Mouse (Mus musculus): ENCODE measurements around the gene Pla2g2c.

Pla2g2c gene

DNA sequence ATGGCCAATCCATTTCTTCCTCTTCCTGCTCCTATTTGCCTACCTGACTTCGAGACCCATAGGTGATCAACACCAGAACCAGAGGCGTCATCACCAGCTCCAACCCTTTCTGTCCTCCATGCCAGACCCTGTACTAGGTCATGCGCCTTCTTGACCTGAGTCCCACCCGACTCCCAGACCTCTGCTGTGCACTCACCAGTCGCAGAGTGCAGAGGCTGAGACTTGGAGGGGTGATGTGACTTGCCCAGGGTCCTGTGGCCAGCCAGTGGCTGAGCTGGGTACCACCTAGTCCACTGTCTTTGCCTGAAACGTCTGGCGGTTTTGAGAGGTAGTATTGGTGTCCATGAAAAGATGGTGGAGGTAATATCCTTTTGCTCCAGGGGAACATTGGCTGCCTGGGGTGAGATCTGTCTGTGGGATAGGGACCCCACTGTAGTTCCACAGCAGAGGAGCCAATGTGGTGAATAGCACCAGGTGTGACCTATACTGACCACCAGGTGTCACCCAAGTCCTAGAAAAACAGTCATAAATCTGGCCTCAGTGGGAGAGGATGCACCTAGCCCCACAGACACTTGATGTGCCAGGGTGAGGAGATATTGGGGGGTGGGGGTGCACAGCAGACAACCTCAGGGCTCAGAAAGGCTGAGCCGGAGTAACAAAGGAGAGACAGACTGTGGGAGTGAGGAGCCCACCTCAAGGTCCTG lies 23.9 kb downstream of the Pla2g2c start:
- ATAC-seq (ENCODE audit: low TSS enrichment) = peak; percentile 38; the same call in 1 of the 2 replicates

DNA sequence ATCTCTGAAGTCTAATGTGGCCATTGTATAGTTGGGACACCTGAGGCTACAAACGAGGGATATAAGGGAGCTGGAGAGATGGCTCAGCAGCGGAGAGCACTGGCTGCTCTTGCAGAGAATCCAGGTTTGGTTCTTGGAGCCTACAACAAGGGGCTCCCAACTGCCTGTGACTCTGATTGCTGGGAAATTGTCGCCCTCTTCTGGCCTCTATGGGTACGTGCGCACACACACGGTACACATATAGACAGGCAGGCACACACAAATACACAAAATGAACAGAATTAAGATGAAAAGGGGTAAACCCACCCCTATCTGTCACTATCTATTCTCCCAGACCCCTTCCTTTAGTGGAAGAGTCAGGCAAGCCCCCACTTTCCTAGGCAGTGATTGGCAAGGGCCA lies 28.0 kb downstream of the Pla2g2c start:
- no peak for ATAC-seq (ENCODE audit: low TSS enrichment)

DNA sequence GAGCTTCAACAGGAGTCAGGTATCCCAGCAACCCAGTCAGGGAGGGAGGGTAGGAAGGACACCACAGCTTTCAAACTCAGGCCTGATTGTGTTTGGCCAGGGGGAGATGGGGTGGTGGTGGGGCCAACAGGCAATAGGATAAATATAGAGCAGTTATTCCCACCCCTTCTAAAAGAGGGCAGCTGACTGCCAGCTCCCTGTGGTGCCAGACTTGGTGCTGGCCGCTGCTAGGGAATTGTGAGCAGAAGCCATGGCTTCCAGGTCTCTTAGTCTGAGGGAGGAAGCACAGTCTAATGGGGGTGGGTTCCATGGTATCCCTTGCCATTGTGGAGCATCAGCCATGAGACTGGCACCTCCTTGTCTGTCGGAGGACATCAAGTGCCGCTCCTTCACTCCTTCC lies 29.0 kb downstream of the Pla2g2c start:
- ATAC-seq (ENCODE audit: low TSS enrichment) = no peak

DNA sequence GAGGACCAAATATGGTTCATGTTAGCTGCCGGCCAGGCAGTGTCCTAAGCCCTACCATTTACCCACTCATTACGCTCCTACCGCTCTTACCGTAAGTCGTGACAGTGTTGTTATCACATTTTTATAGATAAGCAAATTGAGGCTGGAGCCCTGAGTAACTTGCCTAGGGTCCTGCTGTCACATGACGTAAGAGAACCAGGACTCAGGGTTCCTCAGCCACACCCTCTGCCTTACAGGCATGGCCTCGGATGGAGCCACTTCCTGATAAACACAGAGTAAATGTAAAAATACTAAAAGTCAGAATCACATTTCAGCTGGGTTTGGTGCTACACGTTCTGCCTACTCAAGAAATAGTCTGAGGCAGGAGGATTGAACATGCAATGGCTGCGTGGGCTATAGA lies 29.8 kb downstream of the Pla2g2c start:
- ATAC-seq (ENCODE audit: low TSS enrichment) = no peak

DNA sequence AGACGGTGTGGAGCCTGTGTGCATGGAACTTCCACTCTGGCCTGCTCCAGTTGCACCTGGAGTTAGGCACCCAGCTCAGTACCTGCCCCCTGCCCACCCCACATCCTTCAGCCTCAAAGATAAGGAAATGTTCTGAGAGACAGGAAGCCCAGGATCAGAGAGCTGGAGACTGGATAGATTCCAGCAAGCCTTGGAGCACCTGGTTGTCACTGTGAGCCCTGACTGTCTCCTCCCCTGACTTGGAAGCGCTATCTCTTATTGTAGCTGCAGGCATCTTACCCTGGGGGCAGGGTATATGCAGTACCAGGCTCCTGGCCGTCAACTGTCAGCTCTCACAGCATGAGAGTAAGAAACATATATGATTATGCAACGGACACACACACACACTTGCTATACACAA lies 30.8 kb downstream of the Pla2g2c start:
- ATAC-seq (ENCODE audit: low TSS enrichment) = no peak; the same call in 1 of the 2 replicates

DNA sequence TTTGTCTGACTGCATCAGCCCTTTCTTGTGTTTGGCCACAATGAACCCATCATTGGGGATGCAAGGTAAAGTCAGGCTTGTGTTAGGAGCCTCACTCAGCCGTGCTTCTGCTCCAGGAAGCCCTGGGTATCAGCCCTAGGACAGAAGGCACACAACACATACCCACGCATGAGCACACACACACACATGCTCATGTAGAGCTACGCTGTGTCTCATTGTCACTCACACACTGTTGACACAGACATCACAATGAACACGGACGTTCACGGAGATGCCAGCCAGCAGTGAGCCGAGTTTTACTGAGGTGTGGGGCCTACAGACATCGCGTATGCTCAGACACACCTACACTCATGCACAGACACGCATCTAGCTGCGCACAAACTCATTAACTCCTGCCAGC lies 31.4 kb downstream of the Pla2g2c start:
- 0 out of 2 replicates have a peak, but pooled peaks have one; percentile 13 for ATAC-seq (ENCODE audit: low TSS enrichment)

DNA sequence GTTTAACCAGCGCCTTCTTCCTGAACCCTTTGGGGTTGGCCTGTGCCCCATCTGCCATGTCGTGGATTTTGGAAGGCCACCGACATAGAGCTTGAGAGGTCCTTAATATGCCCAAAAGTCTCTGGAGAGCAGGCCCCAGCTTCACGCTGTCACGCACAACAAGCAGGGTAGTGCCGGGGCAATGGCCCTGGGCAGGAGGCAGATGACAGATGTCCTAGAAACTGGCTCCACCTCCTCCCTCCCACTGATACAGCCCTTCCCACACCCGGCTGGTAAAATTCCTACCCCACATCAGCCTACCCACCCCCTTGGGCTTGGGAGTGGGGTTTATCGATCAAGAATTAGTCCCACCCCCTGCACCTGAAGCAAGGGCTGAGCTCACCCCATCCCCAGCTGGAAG lies 32.8 kb downstream of the Pla2g2c start, which contains the start of gene Pla2g2f:
Gene Pla2g2f (minus strand): TSS at position 211 of the 400 bp plus-strand sequence.
- no peak for ATAC-seq (ENCODE audit: low TSS enrichment)

DNA sequence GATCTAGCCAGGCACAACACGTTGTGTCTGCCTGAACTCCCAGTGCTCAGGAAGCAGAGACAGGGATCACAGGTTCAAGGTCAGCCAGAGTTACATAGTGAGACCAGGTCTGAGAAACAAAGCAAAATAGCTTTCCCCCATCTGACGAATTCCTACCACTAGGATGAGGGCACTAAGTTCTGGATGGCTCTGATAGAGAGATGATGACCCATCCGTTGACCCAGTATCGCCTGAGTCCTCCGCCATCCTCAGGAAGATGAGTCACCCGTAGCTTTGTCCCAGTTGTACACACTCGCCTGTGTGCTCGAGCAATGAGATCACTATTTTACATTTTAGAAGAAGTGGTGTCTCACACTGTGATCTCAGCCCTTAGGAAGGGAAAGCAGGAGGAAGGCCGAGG lies 37.7 kb downstream of the Pla2g2c start:
- no peak for ATAC-seq (ENCODE audit: low TSS enrichment)

DNA sequence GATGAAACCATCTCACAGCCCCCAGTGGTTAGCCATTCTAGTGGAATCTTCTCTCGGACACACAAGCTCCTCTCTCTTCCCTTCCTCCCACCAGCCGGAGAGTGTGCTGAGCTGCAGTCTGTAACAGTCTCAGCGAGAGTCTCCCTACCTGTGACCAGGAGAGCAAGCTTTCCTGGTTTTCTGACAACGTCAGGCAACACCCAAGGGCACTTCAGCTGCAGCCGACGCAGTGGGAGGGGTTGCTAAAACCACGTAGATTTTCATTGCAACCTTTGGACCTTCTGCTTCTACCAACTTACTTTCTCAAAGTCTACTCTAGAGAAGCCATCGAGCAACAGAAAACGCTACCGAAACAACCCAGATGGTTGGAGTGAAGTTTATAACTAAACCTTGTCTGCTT lies 47.4 kb downstream of the Pla2g2c start:
- no peak for ATAC-seq (ENCODE audit: low TSS enrichment)

DNA sequence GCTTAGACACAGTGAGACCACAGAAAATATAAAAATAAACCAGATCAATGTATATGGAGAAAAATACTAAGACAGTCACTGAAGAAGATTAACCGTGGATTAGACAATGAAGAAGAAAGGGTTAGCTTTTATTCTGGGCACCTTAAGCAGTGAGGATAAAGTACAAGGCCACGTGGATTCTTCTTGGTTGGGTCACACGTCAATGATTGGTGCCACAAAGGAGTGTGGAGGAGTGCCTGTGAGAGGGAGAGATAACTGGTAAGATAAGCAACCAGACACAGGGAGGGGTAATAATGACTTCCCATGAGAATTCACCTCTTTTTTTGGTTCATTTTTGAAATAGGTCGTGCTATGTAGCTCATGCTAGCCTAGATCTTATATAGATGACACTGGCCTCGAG lies 47.8 kb downstream of the Pla2g2c start:
- no peak for ATAC-seq (ENCODE audit: low TSS enrichment)

DNA sequence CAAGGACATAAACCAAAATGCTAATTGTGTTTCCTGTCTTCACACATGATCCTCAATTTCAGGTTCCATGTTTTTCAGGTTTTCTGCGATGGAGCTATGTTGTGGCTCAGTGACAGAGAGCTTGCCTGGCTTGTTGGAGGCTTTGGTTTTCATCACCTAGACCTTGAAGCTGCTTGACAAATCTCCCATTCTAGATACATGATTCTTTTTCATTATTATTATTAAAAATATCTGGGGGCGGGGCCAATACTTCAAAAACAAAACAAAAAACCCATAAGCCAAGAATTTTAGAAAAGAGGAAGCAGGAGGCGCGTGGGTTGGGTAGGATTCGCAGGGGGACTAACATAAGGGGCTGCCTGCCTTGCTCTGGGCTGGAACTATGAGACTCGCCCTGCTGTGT lies 50.8 kb downstream of the Pla2g2c start, which contains the start of gene Pla2g2d:
Gene Pla2g2d (plus strand): TSS at position 301 of the 400 bp plus-strand sequence.
- ATAC-seq (ENCODE audit: low TSS enrichment) = no peak

DNA sequence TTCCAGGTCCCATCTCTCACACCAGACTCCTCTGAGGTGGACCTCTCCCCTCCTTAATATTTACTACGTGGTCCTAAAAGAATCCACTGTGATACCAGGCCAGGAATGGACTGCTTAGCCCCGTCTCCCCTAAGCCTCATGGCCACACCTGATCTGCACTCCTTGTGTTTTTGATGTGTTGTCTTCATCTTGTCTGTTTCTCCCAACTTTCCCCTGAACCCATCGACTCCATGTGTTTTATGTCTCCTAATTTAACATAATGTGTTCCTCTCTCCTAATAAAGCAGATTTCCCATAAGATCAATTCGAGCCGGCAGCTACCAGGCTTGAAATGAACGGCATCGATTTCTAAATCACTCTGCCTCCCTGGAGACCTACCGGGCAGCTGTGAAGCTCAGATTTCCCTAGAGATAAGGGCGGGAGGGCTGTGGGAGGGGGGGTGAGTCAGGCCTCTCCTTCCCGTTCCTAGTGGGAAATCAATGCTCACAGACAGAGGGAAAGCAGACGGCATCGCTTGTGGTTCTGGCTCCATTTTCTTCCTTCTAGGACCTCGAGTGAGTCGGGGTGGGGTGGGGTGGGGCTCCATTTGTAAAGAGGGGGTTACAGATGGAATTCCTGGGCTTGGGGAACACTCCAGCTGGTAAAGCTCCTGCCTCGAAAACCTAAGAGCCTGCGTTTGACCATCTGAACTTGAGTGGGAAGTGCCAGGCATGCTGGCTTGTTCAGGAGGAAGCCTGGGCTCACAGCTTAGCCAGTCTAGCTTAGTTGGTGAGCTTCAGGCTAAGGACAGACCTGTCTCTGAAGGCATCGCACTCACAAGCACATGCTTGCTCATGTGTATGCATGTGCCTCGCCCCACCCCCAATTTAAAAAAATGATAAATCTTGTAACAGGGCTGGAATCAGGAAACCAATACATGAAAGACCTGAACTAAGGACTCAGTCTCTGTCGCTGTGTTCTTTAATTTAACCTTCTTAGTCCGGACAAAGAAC lies 53.1 kb downstream of the Pla2g2c start:
- ATAC-seq (ENCODE audit: low TSS enrichment) = no peak

DNA sequence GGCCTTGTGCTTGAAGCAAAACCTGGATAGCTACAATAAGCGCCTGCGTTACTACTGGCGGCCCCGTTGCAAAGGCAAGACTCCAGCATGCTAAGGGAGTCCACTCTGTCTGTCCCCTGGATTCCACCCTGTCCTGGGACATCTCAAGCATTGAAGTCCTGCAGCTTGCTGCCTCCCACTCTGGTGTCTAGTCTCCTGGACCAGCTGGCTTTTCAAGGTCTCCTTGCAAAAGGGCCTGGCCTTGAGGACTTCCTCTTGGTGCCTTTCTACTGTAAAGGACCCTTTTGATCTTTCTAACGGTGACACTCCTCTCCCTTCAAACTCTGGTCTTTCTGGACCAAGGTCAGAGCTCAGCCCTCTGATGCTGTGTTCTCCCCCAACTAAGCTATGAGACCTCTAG lies 55.7 kb downstream of the Pla2g2c start:
- ATAC-seq (ENCODE audit: low TSS enrichment) = no peak

DNA sequence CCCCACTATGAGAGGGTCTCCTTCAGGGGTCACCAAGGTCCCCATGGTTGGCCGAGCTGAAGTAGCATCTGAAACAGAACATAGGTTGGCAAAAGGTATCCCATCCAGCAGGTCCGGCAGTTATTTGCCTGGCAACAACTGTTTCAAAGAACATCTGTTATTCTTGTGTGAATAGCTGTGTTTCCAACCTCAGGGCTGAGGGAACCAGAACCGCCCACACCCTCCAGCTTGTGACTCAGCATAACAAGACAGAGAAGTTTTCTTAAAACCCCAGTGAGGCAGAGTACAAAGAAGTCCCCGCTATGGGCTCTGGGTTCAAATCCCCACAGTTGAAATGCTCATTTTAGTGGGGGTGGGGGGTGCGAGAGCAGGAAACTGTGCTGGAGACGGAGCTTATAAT lies 57.5 kb downstream of the Pla2g2c start:
- ATAC-seq (ENCODE audit: low TSS enrichment) = peak; percentile 71; the same call in 1 of the 2 replicates

DNA sequence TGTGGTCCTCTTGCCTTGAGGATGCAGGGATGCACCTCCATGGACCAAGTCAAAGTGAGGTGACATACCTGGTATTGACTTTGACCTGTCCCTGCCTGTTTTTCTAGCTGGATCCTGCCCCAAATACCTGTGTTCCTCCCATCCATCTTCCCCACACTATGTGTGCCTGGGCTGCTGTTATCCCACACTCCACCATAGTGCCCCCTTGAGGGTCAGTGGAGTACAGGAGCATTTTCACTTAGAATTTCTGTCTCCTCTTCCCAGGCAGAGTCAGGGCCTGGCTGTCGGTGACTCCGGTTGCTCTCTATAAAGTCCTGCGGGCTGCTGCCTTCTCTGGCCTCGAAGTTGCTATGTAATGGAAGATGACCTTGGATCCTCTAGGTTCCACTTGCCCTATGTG lies 61.1 kb downstream of the Pla2g2c start:
- ATAC-seq (ENCODE audit: low TSS enrichment) = 0 out of 2 replicates have a peak, but pooled peaks have one; percentile 3

DNA sequence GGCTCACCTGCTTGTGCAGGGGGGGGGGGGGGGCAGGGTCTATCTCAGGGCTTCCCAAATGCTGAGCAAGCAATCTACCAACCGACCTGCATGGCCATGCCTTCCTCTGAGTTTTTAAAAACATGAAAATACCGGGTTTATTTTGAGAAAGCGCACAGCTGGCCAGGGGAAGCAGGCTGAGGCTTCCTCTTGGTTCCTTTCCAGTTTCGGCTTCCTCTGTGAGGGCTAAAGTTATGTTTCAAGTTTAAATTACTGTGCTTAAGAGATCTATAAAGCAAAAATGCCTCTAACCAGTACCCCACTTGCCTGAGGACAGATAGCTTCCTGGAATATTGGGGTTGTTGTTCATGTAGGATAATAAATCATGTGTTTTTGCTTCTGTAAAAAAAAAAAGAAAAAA lies 61.5 kb downstream of the Pla2g2c start:
- ATAC-seq (ENCODE audit: low TSS enrichment) = 0 out of 2 replicates have a peak, but pooled peaks have one; percentile 36

DNA sequence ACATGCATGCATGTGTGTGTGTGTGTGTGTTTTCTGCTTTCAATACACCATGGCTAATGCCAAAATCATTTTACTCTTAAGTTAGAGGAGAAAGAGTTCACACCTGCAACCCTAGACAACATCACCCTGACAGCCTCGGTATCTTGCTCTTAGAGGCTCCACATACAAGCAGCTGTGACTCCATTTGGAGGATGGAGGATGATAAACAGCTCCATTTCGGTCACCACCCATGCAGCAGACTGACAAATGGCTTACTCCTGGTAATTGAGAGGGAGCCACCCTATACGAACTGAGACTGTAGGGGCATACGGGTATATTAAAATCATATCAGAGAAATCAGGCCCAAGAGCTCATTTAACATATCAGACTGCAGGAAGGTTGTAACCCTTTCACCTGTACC lies 63.8 kb downstream of the Pla2g2c start:
- no peak for ATAC-seq (ENCODE audit: low TSS enrichment)

DNA sequence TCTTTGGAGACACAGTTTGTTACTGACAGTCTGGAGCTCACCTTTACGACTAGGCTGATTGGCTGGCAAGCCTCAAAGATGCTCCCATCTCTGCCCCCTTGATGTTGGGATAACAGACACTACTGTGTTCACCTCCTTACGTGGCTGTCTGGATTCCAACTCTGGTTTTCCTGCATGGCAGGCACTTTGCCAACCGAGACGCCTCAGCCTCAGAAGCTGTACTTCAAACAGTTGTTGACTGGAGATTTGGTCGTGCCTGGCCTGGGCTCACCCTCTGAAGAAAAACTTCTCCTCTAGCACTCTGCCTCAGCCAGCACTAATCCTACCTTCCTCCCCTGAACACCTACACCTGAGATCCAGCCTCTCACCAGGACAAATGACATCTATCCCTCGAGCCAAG lies 66.9 kb downstream of the Pla2g2c start:
- no peak for ATAC-seq (ENCODE audit: low TSS enrichment)

DNA sequence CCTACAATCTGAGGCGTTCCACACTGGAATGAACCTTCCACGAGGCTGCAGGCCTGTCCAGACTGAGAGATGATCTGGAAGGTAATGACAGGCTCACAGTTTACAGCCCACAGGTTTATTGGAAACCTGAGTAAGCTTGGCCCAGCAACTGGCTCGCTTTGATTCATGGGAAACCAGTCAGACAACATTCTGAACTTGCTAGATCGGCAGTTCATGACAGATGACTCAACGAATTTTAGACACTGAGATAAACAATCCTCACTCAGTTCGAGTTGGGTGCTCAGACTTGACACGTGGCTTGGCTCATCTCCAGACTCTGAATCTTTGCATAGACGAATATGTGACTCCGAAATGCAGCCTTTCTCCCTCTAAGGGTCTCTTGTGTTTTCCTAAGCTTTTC lies 68.0 kb downstream of the Pla2g2c start:
- no peak for ATAC-seq (ENCODE audit: low TSS enrichment)

DNA sequence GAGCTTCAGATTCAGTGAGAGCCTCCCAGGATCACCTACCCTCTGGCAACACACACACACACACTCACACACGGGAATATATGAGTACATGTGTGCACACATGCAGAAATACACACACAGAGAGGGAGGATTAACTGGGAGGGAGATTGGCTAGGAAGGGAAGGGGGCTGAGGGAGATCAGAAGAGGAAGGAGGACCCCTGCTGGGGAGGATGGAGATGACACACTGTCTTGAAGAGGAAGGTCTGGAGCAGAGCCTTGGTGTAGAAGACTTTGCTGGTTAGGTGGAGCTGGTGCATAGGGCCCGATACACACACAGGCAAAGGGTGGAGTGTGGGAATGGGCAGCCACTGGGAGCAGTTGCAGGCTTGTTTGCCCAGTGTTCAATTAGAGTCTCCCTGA lies 68.7 kb downstream of the Pla2g2c start:
- ATAC-seq (ENCODE audit: low TSS enrichment) = peak; percentile 56; the same call in 1 of the 2 replicates

DNA sequence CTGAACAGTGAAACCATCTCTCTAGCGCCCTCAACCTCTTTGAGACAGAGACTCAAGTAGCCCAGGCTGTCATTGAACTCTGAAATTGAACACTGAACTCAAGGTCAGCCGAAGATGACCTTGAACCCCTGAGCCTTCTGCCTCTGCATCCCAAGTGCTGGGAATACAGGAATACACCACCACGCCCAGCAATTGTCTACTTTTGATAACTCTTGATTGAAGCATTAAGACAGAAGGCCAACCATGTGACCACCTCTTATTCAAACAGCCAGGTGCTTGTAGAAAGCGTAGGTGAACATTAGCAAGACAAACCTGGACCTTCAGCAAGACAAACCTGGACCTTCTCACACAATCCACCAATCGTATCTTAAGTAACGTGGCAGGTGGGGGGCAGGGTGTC lies 69.8 kb downstream of the Pla2g2c start:
- ATAC-seq (ENCODE audit: low TSS enrichment) = no peak
